Mouse (Mus musculus) cerebellum, adult 2 months (tissue): ENCODE data around the gene Thoc7.

ENCODE experiments used
- CTCF ChIP-seq: fragments of 200-500 bp; IDR thresholded peaks from 2 replicates; pipeline ENCODE4 v1.5.1; 2011; ENCODE audit warnings: low read depth, mild to moderate bottlenecking, control low read depth, low read length, moderate library complexity, borderline replicate concordance; ENCODE audit not compliant: insufficient read depth
- POLR2A ChIP-seq: fragments of 200-500 bp; IDR thresholded peaks from 2 replicates; pipeline ENCODE4 v1.6.1; 2011; ENCODE audit warnings: low read length, control low read depth, borderline replicate concordance; ENCODE audit not compliant: insufficient read depth

DNA sequence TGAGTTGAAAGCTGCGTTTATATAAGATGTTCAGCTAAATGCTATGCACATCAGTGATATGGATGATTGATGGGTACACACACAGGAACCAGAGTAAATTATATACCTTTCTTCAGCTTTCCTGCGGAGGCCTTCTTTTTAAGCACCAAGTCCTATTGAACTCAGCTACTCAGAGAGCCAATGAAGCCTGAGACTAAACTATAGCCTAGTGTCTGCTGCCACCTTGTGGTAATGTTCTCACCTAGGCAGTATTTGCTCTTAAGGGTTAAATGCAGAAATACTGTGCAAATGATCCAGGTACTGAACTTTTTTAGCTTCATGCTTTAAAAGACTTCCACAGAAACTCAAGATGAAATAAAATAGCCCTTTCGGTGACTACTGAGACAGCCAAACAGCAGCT lies 44.0 kb downstream of the Thoc7 start:
- no peak for TF ChIP-seq POLR2A
- TF ChIP-seq CTCF: peak; percentile 54; the same call in 1 of the 2 replicates
